Mouse (Mus musculus) forebrain, embryonic 14.5 days (tissue): ENCODE results near the gene Tatdn2. TPM values are rescaled to one million over a fixed set of nuclear protein-coding genes. Genes with fewer than 3 reads are reported as not detected.

ENCODE experiments used
- ATAC-seq: fragments of 200-750 bp; cut with Nextera tagmentation; 2 replicates; pipeline ENCODE4 v1.8.0; 2017; ENCODE audit warnings: mild to moderate bottlenecking, moderate library complexity
- DNase-seq: peaks from one replicate; pipeline ENCODE4 v3.0.0-alpha.2; 2015; ENCODE audit warnings: low spot score
- H3K27ac ChIP-seq: fragments of 300-500 bp; sonication (generic); 2 replicates; pipeline ENCODE4 v1.5.1; 2014; ENCODE audit warnings: low read depth, mild to moderate bottlenecking, control low read depth, low read length, moderate library complexity
- H3K27me3 ChIP-seq: fragments of 300-500 bp; sonication (generic); replicated peaks from 2 replicates; pipeline ENCODE4 v1.6.1; 2014; ENCODE audit warnings: low read length, control low read depth, mixed read lengths; ENCODE audit not compliant: control insufficient read depth, insufficient read depth
- H3K36me3 ChIP-seq: fragments of 300-500 bp; sonication (generic); 2 replicates; pipeline ENCODE4 v1.6.1; 2014; ENCODE audit warnings: low read length, control low read depth; ENCODE audit not compliant: control insufficient read depth, insufficient read depth
- H3K4me1 ChIP-seq: fragments of 300-500 bp; sonication (generic); 2 replicates; pipeline ENCODE4 v1.6.1; 2014; ENCODE audit warnings: antibody characterized with exemption, low read length, control low read depth; ENCODE audit not compliant: control insufficient read depth, insufficient read depth
- H3K4me2 ChIP-seq: fragments of 300-500 bp; sonication (generic); 2 replicates; pipeline ENCODE4 v1.6.1; 2014; ENCODE audit warnings: mild to moderate bottlenecking, control low read depth, low read length
- H3K4me3 ChIP-seq: fragments of 300-500 bp; sonication (generic); 2 replicates; pipeline ENCODE4 v1.5.1; 2014; ENCODE audit warnings: low read depth, low read length, control low read depth
- H3K9ac ChIP-seq: fragments of 300-500 bp; sonication (generic); 2 replicates; pipeline ENCODE4 v1.6.1; 2014; ENCODE audit warnings: mild to moderate bottlenecking, low read length, control low read depth, moderate library complexity
- H3K9me3 ChIP-seq: fragments of 300-500 bp; sonication (generic); replicated peaks from 2 replicates; pipeline ENCODE4 v1.6.1; 2016; ENCODE audit warnings: low read length, control low read depth, mixed read lengths; ENCODE audit not compliant: control insufficient read depth
- WGBS: fragments of 180-500 bp; shearing (Covaris S2); extraction: QIAGEN DNeasy Blood & Tissue Kit; methylation state at CpG from one replicate; pipeline ENCODE4 v1.1.7; 2014; 5-methylcytosine and 5-hydroxymethylcytosine counted together
- polyA plus RNA-seq: library from polyadenylated mRNA; unstranded; fragments of >200 nt; fragmentation: Nextera tagmentation; extraction: Ambion mirVana; gene quantifications from 2 replicates; pipeline ENCODE4 v1.2.1, GENCODE M21; 2014

Tatdn2 gene
- polyA plus RNA-seq, 1 experiment from 2014 or later: 1.1 TPM

GRCm38 (mm10) chr6:113714797-113715196, 17.9 kb downstream of the Tatdn2 start:
- H3K4me2 ChIP-seq: no peak overlapping the region
- ATAC-seq (no peak), DNase-seq (no peak)
- 74% methylated on average over 1 of the region's 1 CpGs for WGBS
- no peaks in the 10 kb centered on the region for H3K4me1 ChIP-seq
- H3K36me3 ChIP-seq: peaks cover 86% of the 10 kb centered on the region
- H3K27me3 ChIP-seq: no peaks in the 10 kb centered on the region
- no peaks in the 10 kb centered on the region for H3K9me3 ChIP-seq
- H3K9ac ChIP-seq: no peak overlapping the region
- no peak overlapping the region for H3K27ac ChIP-seq
- no peak overlapping the region for H3K4me3 ChIP-seq

- H3K36me3 ChIP-seq: peaks cover 78% of the 10 kb centered on the region
- ATAC-seq (no peak), DNase-seq (peak; percentile 32)
- no peak overlapping the region for H3K4me3 ChIP-seq
- 91% methylated on average over 3 of the region's 3 CpGs for WGBS
- H3K27me3 ChIP-seq: no peaks in the 10 kb centered on the region
- H3K9ac ChIP-seq: no peak overlapping the region
- no peak overlapping the region for H3K4me2 ChIP-seq
- no peak overlapping the region for H3K27ac ChIP-seq
- no peaks in the 10 kb centered on the region for H3K9me3 ChIP-seq
- H3K4me1 ChIP-seq: no peaks in the 10 kb centered on the region
Observed at GRCm38 (mm10) chr6:113717541-113717940, 20.7 kb downstream of the Tatdn2 start.

- Histone ChIP-seq H3K36me3 (peaks cover 66% of the 10 kb centered on the region), H3K9ac (no peak within 1 kb of the TSS), H3K9me3 (no peaks in the 10 kb centered on the region), H3K4me1 (no peaks in the 10 kb centered on the region), H3K27ac (no peak within 1 kb of the TSS), H3K4me2 (no peak within 1 kb of the TSS), H3K4me3 (no peak within 1 kb of the TSS), H3K27me3 (no peaks in the 10 kb centered on the region)
- no peak for ATAC-seq
- DNase-seq: no peak
- 89% methylated on average over 3 of the region's 3 CpGs for WGBS
Observed at GRCm38 (mm10) chr6:113719878-113720277, 23.0 kb downstream of the Tatdn2 start, which contains the start of gene Ghrl. Gene Ghrl, minus strand, starts transcription at chr6:113719880.

- peaks cover 65% of the 10 kb centered on the region for H3K36me3 ChIP-seq
- H3K27ac ChIP-seq: no peak overlapping the region
- DNase-seq (no peak), ATAC-seq (no peak)
- no peak overlapping the region for H3K9ac ChIP-seq
- no peaks in the 10 kb centered on the region for H3K4me1 ChIP-seq
- H3K9me3 ChIP-seq: no peaks in the 10 kb centered on the region
- no peak overlapping the region for H3K4me3 ChIP-seq
- H3K4me2 ChIP-seq: no peak overlapping the region
- H3K27me3 ChIP-seq: no peaks in the 10 kb centered on the region
- WGBS: 92% methylated on average over 4 of the region's 4 CpGs
Observed at GRCm38 (mm10) chr6:113721061-113721460, 24.2 kb downstream of the Tatdn2 start.

- ATAC-seq: no peak
- Histone ChIP-seq H3K4me2 (no peak overlapping the region), H3K27ac (no peak overlapping the region), H3K4me3 (no peak overlapping the region), H3K9me3 (no peaks in the 10 kb centered on the region), H3K4me1 (no peaks in the 10 kb centered on the region), H3K36me3 (peaks cover 87% of the 10 kb centered on the region), H3K27me3 (no peaks in the 10 kb centered on the region), H3K9ac (no peak overlapping the region)
- no peak for DNase-seq
- 93% methylated on average over 7 of the region's 7 CpGs for WGBS
Observed at GRCm38 (mm10) chr6:113728181-113728580, 31.3 kb downstream of the Tatdn2 start.

- H3K36me3 ChIP-seq: peaks cover 93% of the 10 kb centered on the region
- H3K4me2 ChIP-seq: no peak overlapping the region
- H3K9ac ChIP-seq: no peak overlapping the region
- DNase-seq (no peak), ATAC-seq (no peak)
- no peaks in the 10 kb centered on the region for H3K4me1 ChIP-seq
- no peak overlapping the region for H3K27ac ChIP-seq
- H3K27me3 ChIP-seq: no peaks in the 10 kb centered on the region
- WGBS: 94% methylated on average over 3 of the region's 3 CpGs
- H3K4me3 ChIP-seq: no peak overlapping the region
- no peaks in the 10 kb centered on the region for H3K9me3 ChIP-seq
Observed at GRCm38 (mm10) chr6:113731296-113731695, 34.4 kb downstream of the Tatdn2 start.

GRCm38 (mm10) chr6:113737318-113738046, 40.6 kb downstream of the Tatdn2 start:
- DNase-seq (no peak), ATAC-seq (no peak)
- 90% methylated on average over 9 of the region's 9 CpGs for WGBS
- H3K27ac ChIP-seq: no peak overlapping the region
- no peaks in the 10 kb centered on the region for H3K27me3 ChIP-seq
- no peaks in the 10 kb centered on the region for H3K9me3 ChIP-seq
- H3K9ac ChIP-seq: no peak overlapping the region
- no peak overlapping the region for H3K4me2 ChIP-seq
- peaks cover 51% of the 10 kb centered on the region for H3K36me3 ChIP-seq
- H3K4me1 ChIP-seq: peaks cover 6% of the 10 kb centered on the region
- H3K4me3 ChIP-seq: no peak overlapping the region

GRCm38 (mm10) chr6:113740236-113741217, 43.7 kb downstream of the Tatdn2 start, which contains the start of gene Sec13:
Gene Sec13, minus strand, starts transcription at chr6:113740743.
- ATAC-seq (peak; percentile 91), DNase-seq (peak; percentile 94)
- H3K9me3 ChIP-seq: no peaks in the 10 kb centered on the region
- H3K4me2 ChIP-seq: peak within 1 kb of the TSS; percentile 72
- 7% methylated on average over 41 of the region's 41 CpGs for WGBS
- H3K4me1 ChIP-seq: peaks cover 6% of the 10 kb centered on the region
- H3K27ac ChIP-seq: no peak within 1 kb of the TSS; the same call in 1 of the 2 replicates
- peaks cover 27% of the 10 kb centered on the region for H3K36me3 ChIP-seq
- H3K27me3 ChIP-seq: no peaks in the 10 kb centered on the region
- H3K4me3 ChIP-seq: peak within 1 kb of the TSS; percentile 80
- H3K9ac ChIP-seq: peak within 1 kb of the TSS; percentile 76
